Mouse (Mus musculus) liver, embryonic 14.5 days (tissue): ENCODE results near the gene Ppp1r27.

Source experiments
- CTCF ChIP-seq: IDR thresholded peaks from 2 replicates; pipeline ENCODE4 v1.5.1; 2016; ENCODE audit warnings: antibody characterized with exemption, low read depth, control low read depth
- EP300 ChIP-seq: IDR thresholded peaks from 2 replicates; pipeline ENCODE4 v1.6.1; 2016; ENCODE audit warnings: antibody characterized with exemption, low read depth

DNA sequence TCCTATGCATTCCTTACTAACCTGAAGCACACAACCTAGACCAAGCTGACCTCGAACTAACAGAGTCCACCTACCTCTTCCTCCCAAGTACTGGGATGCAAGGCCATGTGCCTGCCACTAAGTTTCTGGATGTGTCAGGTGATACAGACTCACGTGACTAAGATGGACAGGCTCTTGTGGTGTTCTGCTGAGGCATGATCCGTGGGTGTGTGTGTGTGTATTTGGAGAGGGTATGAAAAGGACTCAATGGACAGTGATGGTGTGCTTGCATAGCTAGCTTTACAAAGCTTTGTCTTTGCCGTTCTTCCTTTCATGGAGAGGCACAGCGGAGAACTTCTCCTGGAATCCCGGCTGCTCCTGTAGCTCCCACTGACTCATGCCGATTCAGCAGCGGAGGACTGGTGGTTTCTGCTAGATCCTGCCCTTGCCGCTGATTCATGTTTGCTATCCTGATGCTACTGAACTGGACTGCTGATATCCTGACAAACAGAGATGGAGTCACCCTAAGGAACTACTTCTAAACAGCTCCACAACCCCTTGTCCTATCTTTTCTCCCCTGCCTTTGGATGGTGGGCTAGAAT is 42.6 kb downstream of the Ppp1r27 start:
- no peak for TF ChIP-seq CTCF
- no peak for TF ChIP-seq EP300
